Mouse (Mus musculus) limb, embryonic 14.5 days (tissue): ENCODE measurements around the gene Agbl1. TPM values are rescaled to one million over a fixed set of nuclear protein-coding genes. Genes with fewer than 3 reads are reported as not detected.

Source experiments
- ATAC-seq: fragments of 200-750 bp; cut with Nextera tagmentation; 2 replicates; pipeline ENCODE4 v1.8.0; 2017; ENCODE audit warnings: low read depth, moderate number of reproducible peaks, moderate TSS enrichment; ENCODE audit not compliant: low FRiP score
- DNase-seq: peaks from one replicate; pipeline ENCODE4 v3.0.0-alpha.2; 2015; ENCODE audit warnings: low spot score
- H3K27ac ChIP-seq: fragments of 300-500 bp; sonication (generic); replicated peaks from 2 replicates; pipeline ENCODE4 v1.5.1; 2014; ENCODE audit warnings: low read depth, mild to moderate bottlenecking, low read length, moderate library complexity, mixed read lengths
- H3K27me3 ChIP-seq: fragments of 300-500 bp; sonication (generic); 2 replicates; pipeline ENCODE4 v1.6.1; 2014; ENCODE audit warnings: low read length, mixed read lengths; ENCODE audit not compliant: control insufficient read depth, insufficient read depth
- H3K36me3 ChIP-seq: fragments of 300-500 bp; sonication (generic); 2 replicates; pipeline ENCODE4 v1.6.1; 2014; ENCODE audit warnings: mild to moderate bottlenecking, low read length, moderate library complexity, mixed read lengths; ENCODE audit not compliant: control insufficient read depth, insufficient read depth
- H3K4me1 ChIP-seq: fragments of 300-500 bp; sonication (generic); 2 replicates; pipeline ENCODE4 v1.6.1; 2014; ENCODE audit warnings: antibody characterized with exemption, low read length, mixed read lengths; ENCODE audit not compliant: control insufficient read depth, insufficient read depth
- H3K4me2 ChIP-seq: fragments of 300-500 bp; sonication (generic); replicated peaks from 2 replicates; pipeline ENCODE4 v1.6.1; 2014; ENCODE audit warnings: low read depth, mild to moderate bottlenecking, low read length, moderate library complexity; ENCODE audit not compliant: severe bottlenecking
- H3K4me3 ChIP-seq: fragments of 300-500 bp; sonication (generic); replicated peaks from 2 replicates; pipeline ENCODE4 v1.5.1; 2014; ENCODE audit warnings: low read length
- H3K9ac ChIP-seq: fragments of 300-500 bp; sonication (generic); 2 replicates; pipeline ENCODE4 v1.6.1; 2014; ENCODE audit warnings: mild to moderate bottlenecking, low read depth, low read length, moderate library complexity; ENCODE audit not compliant: severe bottlenecking
- H3K9me3 ChIP-seq: fragments of 300-500 bp; sonication (generic); 2 replicates; pipeline ENCODE4 v1.6.1; 2016; ENCODE audit warnings: low read length; ENCODE audit not compliant: control insufficient read depth
- POLR2A ChIP-seq: fragments of 200-500 bp; IDR thresholded peaks from 2 replicates; pipeline ENCODE4 v1.8.0; 2012; ENCODE audit warnings: inconsistent platforms, mild to moderate bottlenecking, moderate library complexity, borderline replicate concordance; ENCODE audit not compliant: insufficient read depth, insufficient read length; ENCODE audit errors: extremely low read depth
- WGBS: fragments of 180-500 bp; shearing (Covaris S2); extraction: QIAGEN DNeasy Blood & Tissue Kit; methylation state at CpG from one replicate; pipeline ENCODE4 v1.1.7; 2014; 5-methylcytosine and 5-hydroxymethylcytosine counted together
- polyA plus RNA-seq, 2 experiments: library from polyadenylated mRNA; depleted of rRNA in 1 of 2; stranded (reverse) in 1 of 2; unstranded in 1 of 2; fragments of >200 nt; fragmentation: Nextera tagmentation in 1 of 2; extraction: Ambion mirVana in 1 of 2; gene quantifications; 2 replicates each; pipeline versions ENCODE4 v1.2.1 to v1.2.3; 2012 to 2014

The Agbl1 gene
- polyA plus RNA-seq, 2 experiments: 0.14 to 0.15 TPM

GRCm38 (mm10) chr7:76562506-76562905 is 332.8 kb downstream of the Agbl1 start:
- no peak for DNase-seq
- H3K27me3 ChIP-seq: no peaks in the 10 kb centered on the region
- WGBS: 87% methylated on average over 4 of the region's 4 CpGs

DNA sequence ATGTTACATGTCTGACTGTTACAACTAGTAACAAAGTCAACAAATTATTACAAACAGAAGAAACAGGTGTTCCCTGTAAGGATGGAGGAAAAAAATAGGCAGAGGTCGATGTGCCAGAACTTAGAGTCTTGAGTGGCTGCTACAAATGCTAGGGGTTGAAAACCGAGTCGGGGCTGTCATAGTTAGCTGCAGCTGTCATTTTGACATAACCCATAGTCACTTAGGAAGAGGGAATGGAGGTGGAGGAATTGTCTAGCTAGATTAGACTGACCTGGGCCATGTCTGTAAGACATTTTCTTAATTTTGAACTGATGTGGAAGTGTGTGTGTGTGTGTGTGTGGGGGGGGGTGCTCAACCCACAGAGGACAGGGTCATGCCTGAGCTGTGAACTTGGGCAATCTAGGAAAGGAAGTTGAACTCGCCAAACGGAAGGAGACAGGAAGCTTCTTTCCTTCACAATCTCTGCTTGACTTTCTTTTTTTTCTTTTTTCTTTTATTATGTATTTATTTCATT is 364.9 kb downstream of the Agbl1 start:
- Histone ChIP-seq H3K4me2 (no peak overlapping the region), H3K9me3 (no peaks in the 10 kb centered on the region), H3K36me3 (no peaks in the 10 kb centered on the region), H3K4me3 (no peak overlapping the region), H3K9ac (no peak overlapping the region), H3K4me1 (no peaks in the 10 kb centered on the region), H3K27me3 (no peaks in the 10 kb centered on the region), H3K27ac (no peak overlapping the region)
- no peak for DNase-seq
- WGBS: 65% methylated on average over 5 of the region's 5 CpGs
- no peak for ATAC-seq
- TF ChIP-seq POLR2A: no peak

More at GRCm38 (mm10) chr7:76562506-76562905, 332.8 kb downstream of the Agbl1 start:
- Histone ChIP-seq H3K4me2 (no peak overlapping the region), H3K9ac (no peak overlapping the region), H3K4me3 (no peak overlapping the region), H3K36me3 (no peaks in the 10 kb centered on the region), H3K4me1 (no peaks in the 10 kb centered on the region), H3K9me3 (no peaks in the 10 kb centered on the region), H3K27ac (no peak overlapping the region)
- no peak for TF ChIP-seq POLR2A
- ATAC-seq: no peak

DNA sequence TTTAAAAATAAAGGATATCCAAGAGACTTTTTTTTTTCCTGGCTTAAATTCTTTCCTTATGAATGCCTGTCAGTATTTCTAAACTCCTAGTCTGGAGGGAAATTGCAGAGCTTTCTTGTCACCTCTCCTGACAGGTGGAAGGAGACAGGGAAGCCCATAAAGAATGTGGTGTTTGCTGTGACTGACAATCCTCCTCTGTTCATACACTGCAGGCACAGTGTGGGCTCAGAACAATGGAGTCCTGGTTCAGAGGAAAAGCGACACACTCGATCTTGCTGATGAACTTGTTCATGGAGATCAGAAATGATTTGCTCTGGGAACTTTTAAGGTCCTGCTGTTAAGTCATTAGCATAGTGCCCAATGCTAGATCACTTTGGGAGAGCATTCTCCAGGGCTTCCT is 368.1 kb downstream of the Agbl1 start:
- no peaks in the 10 kb centered on the region for H3K4me1 ChIP-seq
- DNase-seq (no peak), ATAC-seq (no peak)
- no peaks in the 10 kb centered on the region for H3K27me3 ChIP-seq
- WGBS: 44% methylated on average over 2 of the region's 2 CpGs
- H3K4me3 ChIP-seq: no peak overlapping the region
- TF ChIP-seq POLR2A: no peak
- no peaks in the 10 kb centered on the region for H3K36me3 ChIP-seq
- H3K27ac ChIP-seq: no peak overlapping the region
- H3K9me3 ChIP-seq: no peaks in the 10 kb centered on the region
- H3K9ac ChIP-seq: no peak overlapping the region
- no peak overlapping the region for H3K4me2 ChIP-seq

DNA sequence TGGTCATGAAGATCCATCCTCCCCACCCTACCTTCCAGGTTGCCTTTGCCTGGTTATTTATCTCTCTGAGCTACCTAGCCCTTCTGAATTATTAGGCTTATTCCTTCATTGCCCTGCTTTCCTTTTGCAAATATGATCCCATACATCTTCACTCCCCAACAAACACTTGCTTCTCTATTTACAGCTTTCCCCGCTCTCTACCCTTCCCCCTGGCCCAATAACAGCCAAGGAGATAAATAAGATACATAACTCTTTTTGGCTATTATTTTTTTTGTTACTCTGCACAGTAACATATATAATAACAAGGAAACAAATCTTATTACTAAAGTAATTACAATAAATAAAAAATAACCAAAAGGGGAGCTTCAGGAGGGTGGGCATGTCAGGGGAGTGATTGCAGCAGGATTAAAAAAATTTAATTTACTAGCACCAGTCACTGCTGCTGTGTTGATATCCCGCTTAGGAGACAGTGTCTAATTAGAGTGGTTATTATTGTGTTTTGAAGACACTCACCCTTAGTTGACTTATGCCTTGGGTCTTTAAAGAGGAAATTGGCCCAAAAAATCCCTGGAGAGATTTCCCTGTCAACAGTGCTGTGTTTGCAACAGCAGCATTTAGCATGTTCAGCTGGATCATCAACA is 370.5 kb downstream of the Agbl1 start:
- TF ChIP-seq POLR2A: no peak
- no peak overlapping the region for H3K9ac ChIP-seq
- DNase-seq (no peak), ATAC-seq (no peak)
- no peaks in the 10 kb centered on the region for H3K4me1 ChIP-seq
- H3K27ac ChIP-seq: no peak overlapping the region
- 68% methylated on average over 2 of the region's 2 CpGs for WGBS
- no peaks in the 10 kb centered on the region for H3K9me3 ChIP-seq
- no peak overlapping the region for H3K4me2 ChIP-seq
- H3K27me3 ChIP-seq: no peaks in the 10 kb centered on the region
- no peaks in the 10 kb centered on the region for H3K36me3 ChIP-seq
- no peak overlapping the region for H3K4me3 ChIP-seq

DNA sequence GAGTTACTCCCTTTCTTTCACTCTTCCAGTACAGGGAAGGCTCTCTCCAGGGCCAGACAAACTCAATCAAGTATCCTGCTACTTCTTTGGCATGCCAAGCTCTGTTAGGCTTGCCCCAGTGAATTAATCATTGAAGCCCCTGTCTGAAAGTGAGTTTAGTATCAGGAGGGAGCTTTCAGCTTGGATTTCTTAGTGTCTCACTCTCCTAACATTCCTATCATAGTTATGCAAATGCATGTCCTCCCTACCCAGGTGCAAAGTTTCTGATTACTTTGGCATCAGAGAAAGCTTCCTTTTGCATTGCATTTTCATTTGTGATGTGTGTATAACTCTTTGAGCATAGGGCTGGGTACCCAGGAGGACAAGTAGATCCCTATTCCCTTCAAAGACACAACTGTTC is 399.8 kb downstream of the Agbl1 start:
- Histone ChIP-seq H3K9me3 (no peaks in the 10 kb centered on the region), H3K4me2 (no peak overlapping the region), H3K27me3 (no peaks in the 10 kb centered on the region), H3K4me1 (no peaks in the 10 kb centered on the region), H3K9ac (no peak overlapping the region), H3K4me3 (no peak overlapping the region), H3K27ac (no peak overlapping the region), H3K36me3 (no peaks in the 10 kb centered on the region)
- no peak for DNase-seq
- TF ChIP-seq POLR2A: no peak
- no peak for ATAC-seq
